Mouse (Mus musculus) hematopoietic stem cell, adult 5-6 weeks (primary cell): Measurements from ENCODE around the gene Mast1. TPM values are rescaled to one million over a fixed set of nuclear protein-coding genes. Genes with fewer than 3 reads are reported as not detected.

Experiments
- ATAC-seq, 2 experiments: fragments of 125-278 bp in 1 of 2; replicated peaks in 1 of 2; 2 replicates each; pipeline ENCODE4 v1.8.0; 2016 to 2017; ENCODE audit warnings: inconsistent platforms in 2 of 2, mild to moderate bottlenecking in 2 of 2, moderate number of reproducible peaks in 2 of 2, low read depth in 1 of 2, moderate TSS enrichment in 1 of 2; ENCODE audit not compliant: low FRiP score in 2 of 2, poor library complexity in 2 of 2, severe bottlenecking in 2 of 2, insufficient read depth in 1 of 2, low TSS enrichment in 1 of 2
- total RNA-seq: library from RNA; stranded (forward); fragments of 172-1452, 232-1000 nt; gene quantifications from 2 replicates; pipeline ENCODE4 v1.2.3, GENCODE M21; 2017

The Mast1 gene
- total RNA-seq, 1 experiment from 2014 or later: 0.10 TPM

GRCm38 (mm10) chr8:84902367-84902919 is 34.7 kb downstream of the Mast1 start:
- ATAC-seq: no peak

GRCm38 (mm10) chr8:84901752-84902151 is 35.4 kb downstream of the Mast1 start, which contains the start of gene Klf1:
TSS of gene Klf1 (plus strand) at chr8:84901928.
- ATAC-seq: no peak

- ATAC-seq: no peak
These were observed 36.1 kb downstream of the Mast1 start for GRCm38 (mm10) chr8:84901071-84901470.

GRCm38 (mm10) chr8:84895963-84896362 is 41.2 kb downstream of the Mast1 start:
- no peak for ATAC-seq

GRCm38 (mm10) chr8:84893709-84894134 is 43.4 kb downstream of the Mast1 start, which contains the start of gene Gcdh:
TSS of gene Gcdh (minus strand) at chr8:84893921.
- peak; percentile 99 to 100 for ATAC-seq

- ATAC-seq: no peak
These were observed 44.0 kb downstream of the Mast1 start for GRCm38 (mm10) chr8:84892993-84893708.

- no peak for ATAC-seq
These were observed 48.0 kb downstream of the Mast1 start for GRCm38 (mm10) chr8:84889141-84889540.

GRCm38 (mm10) chr8:84888280-84888679 is 48.9 kb downstream of the Mast1 start:
- no peak for ATAC-seq

GRCm38 (mm10) chr8:84884728-84885127 is 52.4 kb downstream of the Mast1 start:
- ATAC-seq: no peak

GRCm38 (mm10) chr8:84878915-84879314 is 58.2 kb downstream of the Mast1 start:
- ATAC-seq: no peak

- ATAC-seq: no peak
These were observed 59.7 kb downstream of the Mast1 start for GRCm38 (mm10) chr8:84877297-84878035.

- ATAC-seq: no peak
These were observed 62.8 kb downstream of the Mast1 start for GRCm38 (mm10) chr8:84874339-84874738.

- no peak for ATAC-seq
These were observed 64.1 kb downstream of the Mast1 start for GRCm38 (mm10) chr8:84873016-84873415.

- ATAC-seq: peak; percentile 4 to 33; a peak in 2 of 4 replicates
These were observed 64.7 kb downstream of the Mast1 start for GRCm38 (mm10) chr8:84872309-84872965.

- ATAC-seq: peak; percentile 74 to 77
These were observed 65.5 kb downstream of the Mast1 start, which contains the start of gene Syce2 for GRCm38 (mm10) chr8:84871376-84872308. TSS of gene Syce2 (plus strand) at chr8:84872111.
